Mouse (Mus musculus): ENCODE data around the gene Dnajb12.

DNA sequence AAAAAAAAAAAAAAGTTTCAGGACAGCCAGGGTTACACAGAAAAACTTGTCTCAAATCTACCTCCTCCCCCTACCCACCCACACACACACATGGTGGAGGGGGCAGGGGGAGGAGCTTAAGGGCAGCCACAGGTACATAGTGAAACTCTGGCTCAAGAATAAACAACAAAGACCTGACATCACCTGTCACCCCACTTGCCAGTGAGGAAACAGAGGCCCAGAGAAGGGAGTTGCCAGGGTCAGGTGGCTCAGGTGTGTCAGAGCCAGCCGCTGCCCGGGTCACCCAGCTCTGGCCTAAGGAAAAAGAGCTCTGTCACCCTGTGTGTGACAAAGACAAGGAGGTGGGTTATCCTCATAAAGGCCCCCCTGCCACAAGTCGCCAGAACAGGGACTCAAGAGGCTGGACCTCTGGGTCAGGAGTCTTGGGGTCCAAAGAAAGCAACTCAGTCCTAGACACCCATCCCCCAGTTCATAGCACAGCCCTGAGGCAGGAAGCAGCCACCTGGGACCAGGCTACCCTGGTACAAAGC lies 27.8 kb downstream of the Dnajb12 start:
- no peak for TF ChIP-seq CTCF (IDR thresholded peaks at IDR 0.05; ENCODE audit: low read depth, low read length)
- TF ChIP-seq GATA1 (IDR thresholded peaks at IDR 0.05; ENCODE audit: borderline replicate concordance, low read length) = no peak
- TF ChIP-seq GATA2 (IDR thresholded peaks at IDR 0.05; ENCODE audit: borderline replicate concordance, low read depth, low read length) = no peak
- TF ChIP-seq POLR2AphosphoS5 (IDR thresholded peaks at IDR 0.05; ENCODE audit: insufficient replicate concordance, low read depth, low read length) = no peak
- TF ChIP-seq TAL1 (conservative IDR thresholded peaks at IDR 0.05; ENCODE audit: low read depth, low read length) = no peak
